Mouse (Mus musculus): ENCODE measurements around the gene Slmap. TPM values are rescaled to one million over a fixed set of nuclear protein-coding genes. Genes with fewer than 3 reads are reported as not detected.

The Slmap gene
- polyA plus RNA-seq, 1 experiment from 2014 or later: 161 TPM

- no peaks in the 10 kb centered on the region for H3K36me3 ChIP-seq (ENCODE audit: control insufficient read depth, insufficient read depth, low read length)
- no peak overlapping the region for H3K4me2 ChIP-seq (ENCODE audit: low read length)
- 86% methylated on average over 1 of the region's 1 CpGs for WGBS
- no peaks in the 10 kb centered on the region; the same call in 1 of the 2 replicates for H3K9me3 ChIP-seq (ENCODE audit: control insufficient read depth, low read length)
- H3K27me3 ChIP-seq (ENCODE audit: control insufficient read depth, insufficient read depth, low read length): no peaks in the 10 kb centered on the region
- H3K9ac ChIP-seq (ENCODE audit: low read length): no peak overlapping the region
- H3K4me3 ChIP-seq (ENCODE audit: control insufficient read depth in 1 of 2, insufficient read depth in 1 of 2, low read depth in 1 of 2, low read length in 2 of 2): no peak overlapping the region
- ATAC-seq (ENCODE audit: insufficient number of reproducible peaks, insufficient read depth, low FRiP score, low read depth): no peak
- no peak overlapping the region for H3K27ac ChIP-seq (replicated peaks in 1 of 2; ENCODE audit: control insufficient read depth in 1 of 2, insufficient read depth in 1 of 2, low read depth in 2 of 2, low read length in 2 of 2)
- peaks cover 0 to 5% of the 10 kb centered on the region in 2 experiments; a peak in 1 of 4 replicates for H3K4me1 ChIP-seq (ENCODE audit: control insufficient read depth in 2 of 2, insufficient read depth in 2 of 2, low read length in 2 of 2)
Observed at GRCm38 (mm10) chr14:26495021-26495420, 39.7 kb downstream of the Slmap start.

GRCm38 (mm10) chr14:26491150-26491549 is 43.6 kb downstream of the Slmap start:
- no peak overlapping the region for H3K9ac ChIP-seq (ENCODE audit: low read length)
- no peak overlapping the region for H3K27ac ChIP-seq (replicated peaks in 1 of 2; ENCODE audit: control insufficient read depth in 1 of 2, insufficient read depth in 1 of 2, low read depth in 2 of 2, low read length in 2 of 2)
- no peak overlapping the region for H3K4me2 ChIP-seq (ENCODE audit: low read length)
- H3K9me3 ChIP-seq (ENCODE audit: control insufficient read depth, low read length): no peaks in the 10 kb centered on the region; the same call in 1 of the 2 replicates
- peaks cover 0 to 5% of the 10 kb centered on the region in 2 experiments; a peak in 1 of 4 replicates for H3K4me1 ChIP-seq (ENCODE audit: control insufficient read depth in 2 of 2, insufficient read depth in 2 of 2, low read length in 2 of 2)
- H3K4me3 ChIP-seq (ENCODE audit: control insufficient read depth in 1 of 2, insufficient read depth in 1 of 2, low read depth in 1 of 2, low read length in 2 of 2): no peak overlapping the region
- no peak; the same call in 1 of the 2 replicates for ATAC-seq (ENCODE audit: insufficient number of reproducible peaks, insufficient read depth, low FRiP score, low read depth)
- 16% methylated on average over 2 of the region's 2 CpGs for WGBS
- H3K27me3 ChIP-seq (ENCODE audit: control insufficient read depth, insufficient read depth, low read length): no peaks in the 10 kb centered on the region
- no peaks in the 10 kb centered on the region for H3K36me3 ChIP-seq (ENCODE audit: control insufficient read depth, insufficient read depth, low read length)

GRCm38 (mm10) chr14:26488329-26489020 is 46.3 kb downstream of the Slmap start:
- H3K27me3 ChIP-seq (ENCODE audit: control insufficient read depth, insufficient read depth, low read length): no peaks in the 10 kb centered on the region
- H3K9me3 ChIP-seq (ENCODE audit: control insufficient read depth, low read length): no peaks in the 10 kb centered on the region
- H3K9ac ChIP-seq (ENCODE audit: low read length): no peak overlapping the region
- no peak for ATAC-seq (ENCODE audit: insufficient number of reproducible peaks, insufficient read depth, low FRiP score, low read depth)
- H3K4me1 ChIP-seq (ENCODE audit: control insufficient read depth in 2 of 2, insufficient read depth in 2 of 2, low read length in 2 of 2): no peaks in the 10 kb centered on the region
- no peaks in the 10 kb centered on the region for H3K36me3 ChIP-seq (ENCODE audit: control insufficient read depth, insufficient read depth, low read length)
- 65% methylated on average over 9 of the region's 9 CpGs for WGBS
- H3K4me3 ChIP-seq (ENCODE audit: control insufficient read depth in 1 of 2, insufficient read depth in 1 of 2, low read depth in 1 of 2, low read length in 2 of 2): no peak overlapping the region
- no peak overlapping the region for H3K27ac ChIP-seq (replicated peaks in 1 of 2; ENCODE audit: control insufficient read depth in 1 of 2, insufficient read depth in 1 of 2, low read depth in 2 of 2, low read length in 2 of 2)
- H3K4me2 ChIP-seq (ENCODE audit: low read length): no peak overlapping the region

GRCm38 (mm10) chr14:26486416-26487198 is 48.1 kb downstream of the Slmap start:
- H3K4me1 ChIP-seq (ENCODE audit: control insufficient read depth in 2 of 2, insufficient read depth in 2 of 2, low read length in 2 of 2): no peaks in the 10 kb centered on the region
- no peak overlapping the region for H3K4me2 ChIP-seq (ENCODE audit: low read length)
- no peak overlapping the region for H3K9ac ChIP-seq (ENCODE audit: low read length)
- no peak overlapping the region for H3K27ac ChIP-seq (replicated peaks in 1 of 2; ENCODE audit: control insufficient read depth in 1 of 2, insufficient read depth in 1 of 2, low read depth in 2 of 2, low read length in 2 of 2)
- H3K4me3 ChIP-seq (ENCODE audit: control insufficient read depth in 1 of 2, insufficient read depth in 1 of 2, low read depth in 1 of 2, low read length in 2 of 2): no peak overlapping the region
- no peak for ATAC-seq (ENCODE audit: insufficient number of reproducible peaks, insufficient read depth, low FRiP score, low read depth)
- no peaks in the 10 kb centered on the region for H3K36me3 ChIP-seq (ENCODE audit: control insufficient read depth, insufficient read depth, low read length)
- no peaks in the 10 kb centered on the region for H3K9me3 ChIP-seq (ENCODE audit: control insufficient read depth, low read length)
- 51% methylated on average over 8 of the region's 8 CpGs for WGBS
- no peaks in the 10 kb centered on the region for H3K27me3 ChIP-seq (ENCODE audit: control insufficient read depth, insufficient read depth, low read length)

- Histone ChIP-seq H3K27me3 (ENCODE audit: control insufficient read depth, insufficient read depth, low read length) (no peaks in the 10 kb centered on the region), H3K4me2 (ENCODE audit: low read length) (no peak overlapping the region), H3K9ac (ENCODE audit: low read length) (no peak overlapping the region), H3K4me1 (ENCODE audit: control insufficient read depth in 2 of 2, insufficient read depth in 2 of 2, low read length in 2 of 2) (no peaks in the 10 kb centered on the region), H3K36me3 (ENCODE audit: control insufficient read depth, insufficient read depth, low read length) (no peaks in the 10 kb centered on the region), H3K27ac (replicated peaks in 1 of 2; ENCODE audit: control insufficient read depth in 1 of 2, insufficient read depth in 1 of 2, low read depth in 2 of 2, low read length in 2 of 2) (no peak overlapping the region), H3K9me3 (ENCODE audit: control insufficient read depth, low read length) (no peaks in the 10 kb centered on the region), H3K4me3 (ENCODE audit: control insufficient read depth in 1 of 2, insufficient read depth in 1 of 2, low read depth in 1 of 2, low read length in 2 of 2) (no peak overlapping the region)
- ATAC-seq (ENCODE audit: insufficient number of reproducible peaks, insufficient read depth, low FRiP score, low read depth): no peak
- 90% methylated on average over 1 of the region's 1 CpGs for WGBS
Observed at GRCm38 (mm10) chr14:26481457-26481856, 53.3 kb downstream of the Slmap start.

GRCm38 (mm10) chr14:26477738-26478137 is 57.0 kb downstream of the Slmap start:
- Histone ChIP-seq H3K27ac (replicated peaks in 1 of 2; ENCODE audit: control insufficient read depth in 1 of 2, insufficient read depth in 1 of 2, low read depth in 2 of 2, low read length in 2 of 2) (no peak overlapping the region), H3K9me3 (ENCODE audit: control insufficient read depth, low read length) (no peaks in the 10 kb centered on the region), H3K4me3 (ENCODE audit: control insufficient read depth in 1 of 2, insufficient read depth in 1 of 2, low read depth in 1 of 2, low read length in 2 of 2) (no peak overlapping the region), H3K36me3 (ENCODE audit: control insufficient read depth, insufficient read depth, low read length) (no peaks in the 10 kb centered on the region), H3K4me2 (ENCODE audit: low read length) (no peak overlapping the region), H3K4me1 (ENCODE audit: control insufficient read depth in 2 of 2, insufficient read depth in 2 of 2, low read length in 2 of 2) (no peaks in the 10 kb centered on the region), H3K27me3 (ENCODE audit: control insufficient read depth, insufficient read depth, low read length) (no peaks in the 10 kb centered on the region), H3K9ac (ENCODE audit: low read length) (no peak overlapping the region)
- ATAC-seq (ENCODE audit: insufficient number of reproducible peaks, insufficient read depth, low FRiP score, low read depth): no peak
- WGBS: 95% methylated on average over 5 of the region's 5 CpGs

- WGBS: 83% methylated on average over 2 of the region's 2 CpGs
- no peak for ATAC-seq (ENCODE audit: insufficient number of reproducible peaks, insufficient read depth, low FRiP score, low read depth)
- no peaks in the 10 kb centered on the region for H3K27me3 ChIP-seq (ENCODE audit: control insufficient read depth, insufficient read depth, low read length)
Observed at GRCm38 (mm10) chr14:26476391-26476790, 58.3 kb downstream of the Slmap start.

More at GRCm38 (mm10) chr14:26476391-26476790, 58.3 kb downstream of the Slmap start:
- Histone ChIP-seq H3K36me3 (ENCODE audit: control insufficient read depth, insufficient read depth, low read length) (no peaks in the 10 kb centered on the region), H3K4me2 (ENCODE audit: low read length) (no peak overlapping the region), H3K27ac (replicated peaks in 1 of 2; ENCODE audit: control insufficient read depth in 1 of 2, insufficient read depth in 1 of 2, low read depth in 2 of 2, low read length in 2 of 2) (no peak overlapping the region), H3K9me3 (ENCODE audit: control insufficient read depth, low read length) (no peaks in the 10 kb centered on the region), H3K9ac (ENCODE audit: low read length) (no peak overlapping the region), H3K4me1 (ENCODE audit: control insufficient read depth in 2 of 2, insufficient read depth in 2 of 2, low read length in 2 of 2) (no peaks in the 10 kb centered on the region), H3K4me3 (ENCODE audit: control insufficient read depth in 1 of 2, insufficient read depth in 1 of 2, low read depth in 1 of 2, low read length in 2 of 2) (no peak overlapping the region)

All from heart, embryonic 14.5 days (tissue).